In genomic region chr7:121487291-121487690, GRCm38 (mm10) we compare ENCODE assay signal across 14 mouse cellular contexts.
DNase-seq lines count a peak whose midpoint lies in the region.
"Had no signal": no experiment of that assay in that cellular context is flagged by ENCODE, and none has a peak within 500 bp of the region (broad histone marks: within the 10 kb centered on the region; RNA-seq: fewer than 3 reads in every experiment).

No protein-coding gene starts in this region.

- peak; percentile 59 for DNase-seq in left cerebral cortex, adult 11 months (ENCODE audit: low spot score)
- DNase-seq in left cerebral cortex, postnatal 4 days, result no peak
- peak; percentile 10 for DNase-seq in layer of hippocampus, adult 9-10 months (ENCODE audit: low spot score)
- DNase-seq in left cerebral cortex, postnatal 25 days (ENCODE audit: low spot score in 2 of 2), result peak; percentile 63 to 93
- DNase-seq in gastrocnemius, postnatal 25 days, result no peak
- no peak for DNase-seq in ovary, adult 18-20 months (ENCODE audit: low spot score)
- DNase-seq in adrenal gland, postnatal 10 days, result no peak
- DNase-seq: cerebellum, adult 11 months; cerebellum, postnatal 25 days; heart, postnatal 10 days; kidney, adult 18-20 months; kidney, postnatal 14 days; lung, adult 18-20 months; thymus, postnatal 25 days had no signal

- intact Hi-C loops in left cerebral cortex, postnatal 4 days (cut with DNase I), result loop anchor here (5.0 kb wide), 1 partner anchor 75 kb away; no protein-coding TSS in a partner anchor
- intact Hi-C loops in left cerebral cortex, postnatal 25 days (cut with DNase I), result loop anchor here (1.0 to 5.0 kb wide), 5 partner anchors 14 to 475 kb away; partner anchors contain the start of gene Hs3st2

Comparison
In these comparisons a context has a peak if more than half of its experiments do, and no peak if none do; other contexts are left out.
1. DNase-seq: peak in left cerebral cortex, adult 11 months (single experiment), layer of hippocampus, adult 9-10 months (single experiment) and left cerebral cortex, postnatal 25 days (2 of 2); none in left cerebral cortex, postnatal 4 days (single experiment), gastrocnemius, postnatal 25 days (single experiment), ovary, adult 18-20 months (single experiment) and adrenal gland, postnatal 10 days (single experiment).